Mouse (Mus musculus) small intestine, adult 2 months (tissue): Measurements from ENCODE around the gene Ifnab.

Experiments used
- CTCF ChIP-seq: fragments of 200-500 bp; IDR thresholded peaks from 2 replicates; pipeline ENCODE4 v1.5.1; 2012; ENCODE audit warnings: low read depth, mild to moderate bottlenecking, control low read depth, inconsistent platforms, low read length, moderate library complexity, mixed read lengths; ENCODE audit not compliant: insufficient replicate concordance, insufficient read length; ENCODE audit errors: extremely low read depth
- POLR2A ChIP-seq: fragments of 200-500 bp; IDR thresholded peaks from 2 replicates; pipeline ENCODE4 v1.6.1; 2012; ENCODE audit warnings: low read depth, mild to moderate bottlenecking, control low read depth, inconsistent platforms, low read length, moderate library complexity

DNA sequence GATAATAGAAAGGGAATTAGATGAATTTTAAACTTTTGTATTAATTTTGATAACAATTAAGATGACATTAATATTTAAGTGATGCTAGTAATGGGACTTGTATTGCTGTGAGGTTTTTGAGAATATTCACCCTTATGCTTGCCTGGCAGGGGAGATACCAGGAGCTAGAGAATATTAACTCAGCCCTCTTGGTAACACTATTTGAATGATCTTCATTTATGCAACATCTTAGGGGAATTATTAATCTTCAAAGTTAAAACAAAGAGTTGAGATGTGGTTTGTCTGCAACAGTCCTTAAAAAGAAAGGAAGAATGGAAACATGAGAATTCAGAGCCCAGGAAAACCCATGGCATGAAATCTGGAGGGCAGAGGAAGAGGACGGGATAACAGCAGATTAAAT is 8.1 kb upstream of the Ifnab start:
- TF ChIP-seq POLR2A (no peak), CTCF (no peak)
